Mouse (Mus musculus) neural tube, embryonic 10.5 days (tissue): Measurements from ENCODE around the gene Ltbp1.

Experiments
- DNase-seq: peaks from one replicate; pipeline ENCODE4 v3.0.0-alpha.2; 2017; ENCODE audit warnings: low spot score; ENCODE audit errors: extremely low spot score

Gene Ltbp1

GRCm38 (mm10) chr17:75349602-75350001 is 344.2 kb downstream of the Ltbp1 start:
- DNase-seq: no peak

GRCm38 (mm10) chr17:75353323-75353722 is 348.0 kb downstream of the Ltbp1 start:
- DNase-seq: no peak

- no peak for DNase-seq
Measured at GRCm38 (mm10) chr17:75355431-75355830, 350.1 kb downstream of the Ltbp1 start.

- DNase-seq: no peak
Measured at GRCm38 (mm10) chr17:75360111-75360510, 354.7 kb downstream of the Ltbp1 start.

GRCm38 (mm10) chr17:75366332-75366731 is 361.0 kb downstream of the Ltbp1 start:
- no peak for DNase-seq

GRCm38 (mm10) chr17:75367486-75368155 is 362.3 kb downstream of the Ltbp1 start:
- no peak for DNase-seq

GRCm38 (mm10) chr17:75368580-75368979 is 363.2 kb downstream of the Ltbp1 start:
- DNase-seq: no peak

GRCm38 (mm10) chr17:75369351-75369750 is 364.0 kb downstream of the Ltbp1 start:
- no peak for DNase-seq

- peak; percentile 34 for DNase-seq
Measured at GRCm38 (mm10) chr17:75370120-75370519, 364.8 kb downstream of the Ltbp1 start.

GRCm38 (mm10) chr17:75371650-75372049 is 366.3 kb downstream of the Ltbp1 start:
- no peak for DNase-seq

GRCm38 (mm10) chr17:75372371-75372770 is 367.0 kb downstream of the Ltbp1 start:
- peak; percentile 56 for DNase-seq

GRCm38 (mm10) chr17:75374287-75375024 is 369.1 kb downstream of the Ltbp1 start:
- DNase-seq: no peak

GRCm38 (mm10) chr17:75378256-75378871 is 373.0 kb downstream of the Ltbp1 start:
- DNase-seq: no peak

- no peak for DNase-seq
Measured at GRCm38 (mm10) chr17:75380167-75380566, 374.8 kb downstream of the Ltbp1 start.

- DNase-seq: no peak
Measured at GRCm38 (mm10) chr17:75388402-75388801, 383.0 kb downstream of the Ltbp1 start.

GRCm38 (mm10) chr17:75390142-75390541 is 384.8 kb downstream of the Ltbp1 start:
- no peak for DNase-seq

GRCm38 (mm10) chr17:75391429-75392192 is 386.2 kb downstream of the Ltbp1 start:
- DNase-seq: no peak

GRCm38 (mm10) chr17:75406405-75406804 is 401.0 kb downstream of the Ltbp1 start:
- DNase-seq: no peak

GRCm38 (mm10) chr17:75416861-75417260 is 411.5 kb downstream of the Ltbp1 start:
- DNase-seq: no peak

GRCm38 (mm10) chr17:75434152-75434551 is 428.8 kb downstream of the Ltbp1 start:
- no peak for DNase-seq

- no peak for DNase-seq
Measured at GRCm38 (mm10) chr17:75434871-75435270, 429.5 kb downstream of the Ltbp1 start.

GRCm38 (mm10) chr17:75435599-75435998 is 430.2 kb downstream of the Ltbp1 start, which contains the start of gene Rasgrp3:
Rasgrp3 (plus strand) TSS chr17:75435896.
- DNase-seq: no peak
